Mouse (Mus musculus) mature B cell (primary cell): ENCODE results near the gene Cbx4.
"Not testable (repeated sequence)": the region's sequence is repeated elsewhere in the genome, so short reads cannot be mapped to it uniquely, and the experiment has no call there.

Experiments used
- in situ Hi-C: fragments of 300-500 bp; cut with MboI; formaldehyde crosslinking; loops from 2 replicates; pipeline ENCODE4 v1.14.3; 2019

Cbx4 gene

GRCm38 (mm10) chr11:119111345-119111744 lies 25.3 kb upstream of the Cbx4 start:
- in situ Hi-C loops = no loop called here

GRCm38 (mm10) chr11:119109415-119110071 lies 23.5 kb upstream of the Cbx4 start:
- in situ Hi-C loops = no loop called here

- in situ Hi-C loops = no loop called here
Observed at GRCm38 (mm10) chr11:119108573-119109263, 22.7 kb upstream of the Cbx4 start.

GRCm38 (mm10) chr11:119106289-119106688 lies 20.3 kb upstream of the Cbx4 start:
- in situ Hi-C loops = no loop called here

- in situ Hi-C loops = no loop called here
Observed at GRCm38 (mm10) chr11:119105748-119106147, 19.7 kb upstream of the Cbx4 start.

- in situ Hi-C loops = no loop called here
Observed at GRCm38 (mm10) chr11:119105071-119105609, 19.1 kb upstream of the Cbx4 start.

- in situ Hi-C loops = no loop called here
Observed at GRCm38 (mm10) chr11:119103991-119104390, 18.0 kb upstream of the Cbx4 start.

- in situ Hi-C loops = not testable (repeated sequence)
Observed at GRCm38 (mm10) chr11:119100355-119100754, 14.3 kb upstream of the Cbx4 start.

- in situ Hi-C loops = loop anchor here (10.0 kb wide), 1 partner anchor 87 kb away; no protein-coding TSS in a partner anchor
Observed at GRCm38 (mm10) chr11:119098202-119098601, 12.2 kb upstream of the Cbx4 start.

- in situ Hi-C loops = loop anchor here (10.0 kb wide), 1 partner anchor 89 kb away; no protein-coding TSS in a partner anchor
Observed at GRCm38 (mm10) chr11:119095441-119095840, 9.4 kb upstream of the Cbx4 start.

- in situ Hi-C loops = loop anchor here (5.0 to 10.0 kb wide), 3 partner anchors 34 to 91 kb away; no protein-coding TSS in a partner anchor
Observed at GRCm38 (mm10) chr11:119093322-119093721, 7.3 kb upstream of the Cbx4 start.

GRCm38 (mm10) chr11:119092286-119092685 lies 6.3 kb upstream of the Cbx4 start:
- in situ Hi-C loops = loop anchor here (5.0 to 10.0 kb wide), 3 partner anchors 35 to 93 kb away; no protein-coding TSS in a partner anchor

- in situ Hi-C loops = loop anchor here (5.0 to 10.0 kb wide), 3 partner anchors 36 to 93 kb away; no protein-coding TSS in a partner anchor
Observed at GRCm38 (mm10) chr11:119091598-119091991, 5.6 kb upstream of the Cbx4 start.

- in situ Hi-C loops = loop anchor here (5.0 to 10.0 kb wide), 3 partner anchors 36 to 94 kb away; no protein-coding TSS in a partner anchor
Observed at GRCm38 (mm10) chr11:119090961-119091597, 5.1 kb upstream of the Cbx4 start.

GRCm38 (mm10) chr11:119090076-119090960 lies 4.3 kb upstream of the Cbx4 start:
- in situ Hi-C loops = loop anchor here (5.0 to 10.0 kb wide), 3 partner anchors 37 to 94 kb away; no protein-coding TSS in a partner anchor

- in situ Hi-C loops = loop anchor here (5.0 to 10.0 kb wide), 3 partner anchors 37 to 95 kb away; no protein-coding TSS in a partner anchor
Observed at GRCm38 (mm10) chr11:119089235-119090075, 3.4 kb upstream of the Cbx4 start.

GRCm38 (mm10) chr11:119088391-119089234 lies 2.6 kb upstream of the Cbx4 start:
- in situ Hi-C loops = no loop called here

- in situ Hi-C loops = no loop called here
Observed at GRCm38 (mm10) chr11:119087301-119088082, 1.5 kb upstream of the Cbx4 start.
